Mouse (Mus musculus) MEL (cell line): ENCODE data around the gene Rfc5. TPM values are rescaled to one million over a fixed set of nuclear protein-coding genes. Genes with fewer than 3 reads are reported as not detected.

Source experiments
- DNase-seq: peaks from one replicate; pipeline ENCODE4 v3.0.0; 2011; ENCODE audit warnings: low read depth, low spot score
- H3K27ac ChIP-seq: 2 replicates; pipeline ENCODE4 v1.5.1; 2012; ENCODE audit warnings: low read depth, mild to moderate bottlenecking, control low read depth, low read length, moderate library complexity; ENCODE audit not compliant: control insufficient read depth
- H3K27me3 ChIP-seq, 2 experiments: fragments of 150-350 bp in 1 of 2; sonication (generic) in 1 of 2; 2 replicates each; pipeline ENCODE4 v1.6.1; 2012; ENCODE audit warnings: low read length in 2 of 2, mild to moderate bottlenecking in 2 of 2, improper control_type of control experiment in 1 of 2, moderate library complexity in 1 of 2; ENCODE audit not compliant: insufficient read depth in 2 of 2, control insufficient read depth in 1 of 2
- H3K36me3 ChIP-seq, 2 experiments: 2 replicates each; pipeline ENCODE4 v1.6.1; 2012 to 2014; ENCODE audit warnings: low read length in 2 of 2, improper control_type of control experiment in 1 of 2, inconsistent platforms in 1 of 2, mild to moderate bottlenecking in 1 of 2; ENCODE audit not compliant: insufficient read depth in 2 of 2, control insufficient read depth in 1 of 2
- H3K4me1 ChIP-seq, 2 experiments: fragments of 150-350 bp in 1 of 2; sonication (generic) in 1 of 2; 2 replicates each; pipeline ENCODE4 v1.6.1; 2012; ENCODE audit warnings: low read length in 2 of 2, improper control_type of control experiment in 1 of 2, mild to moderate bottlenecking in 1 of 2; ENCODE audit not compliant: insufficient read depth in 2 of 2, control insufficient read depth in 1 of 2
- H3K4me3 ChIP-seq, 2 experiments: fragments of 150-350 bp in 1 of 2; sonication (generic) in 1 of 2; 2 replicates each; pipeline ENCODE4 v1.5.1; 2012; ENCODE audit warnings: low read depth in 2 of 2, low read length in 2 of 2, mild to moderate bottlenecking in 2 of 2, moderate library complexity in 2 of 2, control low read depth in 1 of 2, improper control_type of control experiment in 1 of 2; ENCODE audit not compliant: control insufficient read depth in 1 of 2, insufficient read depth in 1 of 2
- H3K79me2 ChIP-seq: 2 replicates; pipeline ENCODE4 v1.6.1; 2012; ENCODE audit warnings: mild to moderate bottlenecking, low read length, moderate library complexity; ENCODE audit not compliant: control insufficient read depth, poor library complexity, insufficient read depth
- H3K9ac ChIP-seq: 2 replicates; pipeline ENCODE4 v1.6.1; 2012; ENCODE audit warnings: low read depth, mild to moderate bottlenecking, control low read depth, low read length, moderate library complexity; ENCODE audit not compliant: control insufficient read depth, poor library complexity, severe bottlenecking
- H3K9me3 ChIP-seq: fragments of 150-350 bp; sonication (generic); replicated peaks from 2 replicates; pipeline ENCODE4 v1.6.1; 2012; ENCODE audit warnings: mild to moderate bottlenecking, low read length, improper control_type of control experiment, moderate library complexity; ENCODE audit not compliant: insufficient read depth
- CHD2 ChIP-seq: IDR thresholded peaks from 2 replicates; pipeline ENCODE4 v1.6.1; 2011; ENCODE audit warnings: low read length, improper control_type of control experiment
- GATA1 ChIP-seq: IDR thresholded peaks from 2 replicates; pipeline ENCODE4 v1.6.1; 2011; ENCODE audit warnings: low read depth, low read length, improper control_type of control experiment
- HCFC1 ChIP-seq: IDR thresholded peaks from 2 replicates; pipeline ENCODE4 v1.6.1; 2012; ENCODE audit warnings: low read depth, mild to moderate bottlenecking, inconsistent platforms, low read length, improper control_type of control experiment, moderate library complexity
- JUND ChIP-seq: IDR thresholded peaks from 2 replicates; pipeline ENCODE4 v1.6.1; 2011; ENCODE audit warnings: low read depth, mild to moderate bottlenecking, improper control_type of control experiment, low read length
- MAX ChIP-seq: IDR thresholded peaks from 2 replicates; pipeline ENCODE4 v1.6.1; 2011; ENCODE audit warnings: low read length, improper control_type of control experiment
- MAZ ChIP-seq: IDR thresholded peaks from 2 replicates; pipeline ENCODE4 v1.6.1; 2012; ENCODE audit warnings: low read depth, mild to moderate bottlenecking, inconsistent platforms, low read length, improper control_type of control experiment
- MYB ChIP-seq: IDR thresholded peaks from 2 replicates; pipeline ENCODE4 v1.6.1; 2011; ENCODE audit warnings: mild to moderate bottlenecking, low read depth, low read length, improper control_type of control experiment
- MYC ChIP-seq: IDR thresholded peaks from 2 replicates; pipeline ENCODE4 v1.6.1; 2011; ENCODE audit warnings: low read depth, mild to moderate bottlenecking, low read length, improper control_type of control experiment, moderate library complexity
- NELFE ChIP-seq: IDR thresholded peaks from 2 replicates; pipeline ENCODE4 v1.6.1; 2011; ENCODE audit warnings: low read depth, low read length, improper control_type of control experiment
- NRF1 ChIP-seq: IDR thresholded peaks from 2 replicates; pipeline ENCODE4 v1.6.1; 2014; ENCODE audit warnings: low read depth, mild to moderate bottlenecking, inconsistent platforms, low read length, improper control_type of control experiment, moderate library complexity; ENCODE audit not compliant: poor library complexity, insufficient read depth, severe bottlenecking
- POLR2AphosphoS2 ChIP-seq: IDR thresholded peaks from 2 replicates; pipeline ENCODE4 v1.6.1; 2011; ENCODE audit warnings: low read length, improper control_type of control experiment
- POLR2AphosphoS5 ChIP-seq: IDR thresholded peaks from 2 replicates; pipeline ENCODE4 v1.6.1; 2012; ENCODE audit warnings: low read depth, borderline replicate concordance, mild to moderate bottlenecking, inconsistent platforms, low read length, moderate library complexity, mixed read lengths
- SIN3A ChIP-seq: IDR thresholded peaks from 2 replicates; pipeline ENCODE4 v1.6.1; 2012; ENCODE audit warnings: low read length, improper control_type of control experiment, inconsistent platforms
- SMC3 ChIP-seq: IDR thresholded peaks from 2 replicates; pipeline ENCODE4 v1.6.1; 2011; ENCODE audit warnings: low read depth, low read length, improper control_type of control experiment
- TCF12 ChIP-seq: IDR thresholded peaks from 2 replicates; pipeline ENCODE4 v1.6.1; 2014; ENCODE audit warnings: low read depth, mild to moderate bottlenecking, inconsistent platforms, low read length, improper control_type of control experiment, moderate library complexity
- UBTF ChIP-seq: IDR thresholded peaks from 2 replicates; pipeline ENCODE4 v1.6.1; 2012; ENCODE audit warnings: low read depth, mild to moderate bottlenecking, inconsistent platforms, low read length, improper control_type of control experiment, moderate library complexity, borderline replicate concordance; ENCODE audit not compliant: insufficient read depth
- ZC3H11A ChIP-seq: IDR thresholded peaks from 2 replicates; pipeline ENCODE4 v1.6.1; 2012; ENCODE audit warnings: low read depth, mild to moderate bottlenecking, inconsistent platforms, low read length, improper control_type of control experiment
- ZNF384 ChIP-seq: IDR thresholded peaks from 2 replicates; pipeline ENCODE4 v1.6.1; 2012; ENCODE audit warnings: low read depth, mild to moderate bottlenecking, inconsistent platforms, low read length, improper control_type of control experiment
- polyA plus RNA-seq, 2 experiments: library from polyadenylated mRNA; stranded (reverse) in 1 of 2; unstranded in 1 of 2; fragments of >175 nt in 1 of 2; fragments of >200 nt in 1 of 2; gene quantifications; 2 replicates each; pipeline versions ENCODE4 v1.2.1 to v1.2.4; 2012; ENCODE audit warnings: low replicate concordance in 2 of 2, low read depth in 1 of 2; ENCODE audit not compliant: insufficient read length in 2 of 2, insufficient read depth in 1 of 2, missing spikeins in 1 of 2
- total RNA-seq: library from RNA; depleted of rRNA; stranded (reverse); fragments of 300-350 nt; gene quantifications from 2 replicates; pipeline ENCODE4 v1.2.3, GENCODE M21; 2012

Rfc5 gene
- total and polyA plus RNA-seq, 3 experiments: 98.9 to 158 TPM; not detected in 1

DNA sequence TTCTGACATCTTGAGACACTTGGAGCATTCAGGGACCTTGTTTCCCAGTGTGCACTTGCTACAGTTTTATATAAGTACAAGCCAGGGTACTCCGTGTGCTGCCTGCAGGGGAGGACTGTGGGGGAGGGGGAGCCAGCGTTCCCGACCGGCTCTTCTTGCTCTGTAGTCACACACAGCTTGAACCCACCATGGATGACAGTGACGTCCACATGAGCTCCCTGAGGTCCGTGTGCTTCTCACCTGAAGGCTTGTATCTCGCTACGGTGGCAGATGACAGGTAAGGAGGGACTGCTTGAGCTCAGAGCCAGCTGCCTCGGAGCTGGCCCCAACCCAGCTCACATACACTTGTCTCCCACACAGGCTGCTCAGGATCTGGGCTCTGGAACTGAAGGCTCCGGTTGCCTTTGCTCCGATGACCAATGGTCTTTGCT is 12.5 kb downstream of the Rfc5 start:
- no peaks in the 10 kb centered on the region; a peak in 1 of 4 replicates for H3K36me3 ChIP-seq
- no peak for TF ChIP-seq SMC3
- no peak for TF ChIP-seq MYC
- no peak for TF ChIP-seq JUND
- no peak for TF ChIP-seq TCF12
- TF ChIP-seq HCFC1: no peak
- no peak for TF ChIP-seq MAX
- no peak for TF ChIP-seq NELFE
- TF ChIP-seq ZNF384: no peak
- no peak for TF ChIP-seq UBTF
- TF ChIP-seq ZC3H11A: no peak
- TF ChIP-seq POLR2AphosphoS2: no peak
- no peak for TF ChIP-seq CHD2
- TF ChIP-seq GATA1: no peak
- no peak overlapping the region for H3K9ac ChIP-seq
- H3K27ac ChIP-seq: no peak overlapping the region
- no peak for DNase-seq
- H3K79me2 ChIP-seq: peaks cover 1% of the 10 kb centered on the region; the same call in 1 of the 2 replicates
- no peak overlapping the region for H3K4me3 ChIP-seq
- H3K9me3 ChIP-seq: no peaks in the 10 kb centered on the region
- no peaks in the 10 kb centered on the region for H3K27me3 ChIP-seq
- H3K4me1 ChIP-seq: no peaks in the 10 kb centered on the region

GRCm38 (mm10) chr5:117374372-117375049 is 14.3 kb downstream of the Rfc5 start:
- H3K9me3 ChIP-seq: no peaks in the 10 kb centered on the region
- no peak for TF ChIP-seq JUND
- TF ChIP-seq POLR2AphosphoS2: no peak; the same call in 1 of the 2 replicates
- no peak for TF ChIP-seq MAZ
- no peak for TF ChIP-seq NRF1
- TF ChIP-seq TCF12: no peak
- peak; percentile 79; the same call in 1 of the 2 replicates for TF ChIP-seq POLR2AphosphoS5
- no peak for TF ChIP-seq MYB
- TF ChIP-seq SIN3A: no peak
- TF ChIP-seq HCFC1: no peak
- no peak overlapping the region for H3K4me3 ChIP-seq
- H3K36me3 ChIP-seq: no peaks in the 10 kb centered on the region; a peak in 1 of 4 replicates
- H3K27me3 ChIP-seq: no peaks in the 10 kb centered on the region
- H3K27ac ChIP-seq: no peak overlapping the region
- no peak overlapping the region for H3K9ac ChIP-seq
- DNase-seq: no peak
- no peaks in the 10 kb centered on the region for H3K4me1 ChIP-seq
- peaks cover 1% of the 10 kb centered on the region; the same call in 1 of the 2 replicates for H3K79me2 ChIP-seq
